Mouse (Mus musculus): ENCODE data around the gene Ly6g5c. TPM values are rescaled to one million over a fixed set of nuclear protein-coding genes. Genes with fewer than 3 reads are reported as not detected.

Gene Ly6g5c
- polyA plus RNA-seq, 1 experiment from 2014 or later, result not detected

DNA sequence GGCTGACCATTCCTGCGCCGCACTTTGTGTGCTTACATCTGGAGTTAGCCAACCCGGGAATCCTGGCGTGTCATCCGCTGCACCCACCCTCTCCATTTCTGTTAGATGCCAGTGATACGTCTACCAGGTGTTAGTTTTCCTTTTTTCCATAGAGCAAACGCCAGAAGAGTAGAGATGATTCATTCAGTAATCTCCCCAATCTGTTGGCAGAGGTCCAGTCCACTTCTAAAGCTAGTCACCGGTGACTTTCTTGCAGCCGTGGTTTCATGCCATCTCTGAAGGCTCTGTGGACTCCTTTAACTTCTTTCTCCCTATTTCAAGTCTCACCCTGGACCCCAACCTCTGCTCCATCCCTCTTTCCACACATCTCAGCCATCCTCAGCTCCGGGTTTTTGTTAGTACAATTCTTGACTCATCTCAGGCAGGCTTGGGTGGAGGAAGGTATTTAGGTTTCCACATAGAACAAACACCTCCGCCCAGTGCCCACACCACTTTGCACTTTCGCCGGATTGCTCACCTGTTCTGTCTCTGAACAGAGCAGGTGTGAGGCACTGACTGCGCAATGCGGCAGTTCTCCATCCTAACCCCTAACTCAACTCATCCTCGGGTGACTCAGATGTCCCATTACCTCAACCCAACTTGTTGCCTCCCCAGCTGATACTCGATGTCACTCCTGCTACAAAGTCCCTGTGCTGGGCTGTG is 39.7 kb upstream of the Ly6g5c start:
- Histone ChIP-seq H3K27ac (replicated peaks) (no peak overlapping the region), H3K4me3 (no peak overlapping the region), H3K27me3 (peaks cover 47% of the 10 kb centered on the region), H3K4me2 (no peak overlapping the region), H3K9me3 (no peaks in the 10 kb centered on the region), H3K36me3 (peaks cover 3% of the 10 kb centered on the region; the same call in 1 of the 2 replicates), H3K4me1 (replicated peaks) (peaks cover 17% of the 10 kb centered on the region), H3K9ac (no peak overlapping the region)
- no peak for ATAC-seq (ENCODE audit: low read depth)
- WGBS, result 87% methylated on average over 17 of the region's 17 CpGs

DNA sequence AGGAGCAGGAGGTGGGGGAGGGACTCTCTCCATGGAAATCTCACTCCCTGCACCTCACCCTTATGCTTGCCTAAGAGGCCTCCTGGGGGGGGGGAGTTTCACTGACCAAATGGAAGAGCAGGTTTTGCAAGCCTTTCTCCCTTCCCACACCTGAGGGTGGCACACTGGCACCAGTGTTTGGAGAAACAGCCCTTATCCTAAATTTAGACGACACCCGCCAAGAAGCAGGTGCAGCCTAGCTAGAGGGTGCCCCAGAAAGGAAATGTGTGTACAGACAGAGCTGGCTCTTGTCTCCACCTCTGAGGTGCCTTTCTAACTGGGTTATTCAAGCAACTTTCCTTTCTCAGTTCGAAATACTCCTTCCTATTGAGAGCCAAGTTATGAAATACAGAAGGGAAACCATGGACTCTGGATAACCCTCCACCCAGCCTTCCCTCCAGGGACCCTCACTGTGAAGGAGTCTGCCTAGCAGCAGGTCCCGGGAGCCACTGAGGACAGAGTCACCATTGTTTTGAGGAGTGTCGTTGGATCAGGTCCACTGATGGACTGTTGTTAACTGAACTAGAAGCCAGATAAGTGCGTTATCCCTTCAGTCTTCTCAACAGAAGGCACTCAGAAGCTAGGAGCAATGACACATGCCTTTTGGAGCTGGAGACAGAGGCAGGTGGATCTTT is 37.4 kb upstream of the Ly6g5c start:
- Histone ChIP-seq H3K4me1 (replicated peaks) (0 out of 2 replicates have a peak, but pooled peaks cover 4% of the 10 kb centered on the region), H3K27me3 (peaks cover 24% of the 10 kb centered on the region), H3K36me3 (no peaks in the 10 kb centered on the region), H3K27ac (replicated peaks) (no peak overlapping the region), H3K4me3 (no peak overlapping the region), H3K4me2 (no peak overlapping the region), H3K9ac (no peak overlapping the region), H3K9me3 (no peaks in the 10 kb centered on the region)
- WGBS, result 67% methylated on average over 6 of the region's 6 CpGs
- no peak for ATAC-seq (ENCODE audit: low read depth)

GRCm38 (mm10) chr17:35071454-35071853 is 36.6 kb upstream of the Ly6g5c start:
- Histone ChIP-seq H3K4me3 (no peak overlapping the region), H3K9ac (no peak overlapping the region), H3K36me3 (no peaks in the 10 kb centered on the region), H3K4me2 (no peak overlapping the region), H3K27me3 (peaks cover 17% of the 10 kb centered on the region), H3K4me1 (replicated peaks) (0 out of 2 replicates have a peak, but pooled peaks cover 3% of the 10 kb centered on the region), H3K27ac (replicated peaks) (no peak overlapping the region), H3K9me3 (no peaks in the 10 kb centered on the region)
- WGBS, result 78% methylated on average over 9 of the region's 9 CpGs
- ATAC-seq (ENCODE audit: low read depth), result no peak

DNA sequence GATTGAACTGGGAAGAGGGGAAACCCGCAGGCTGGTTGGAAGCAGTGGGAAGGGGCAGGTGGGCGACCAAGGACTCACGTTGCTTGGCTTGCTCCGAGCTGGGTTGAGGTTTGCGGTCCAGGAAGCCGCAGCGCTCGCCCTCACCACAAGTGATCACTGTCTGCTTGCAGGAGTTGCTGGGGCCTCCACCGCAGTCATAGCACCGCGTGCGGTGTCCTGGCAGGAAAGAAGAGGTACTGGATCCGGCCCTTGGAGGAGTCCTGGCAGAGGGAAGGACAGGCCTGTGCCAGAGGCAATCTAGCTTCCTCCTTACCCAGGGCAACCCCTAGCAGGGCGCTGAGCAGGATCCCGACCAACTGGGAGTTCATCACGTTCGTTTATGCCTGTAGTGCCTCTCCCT is 34.0 kb upstream of the Ly6g5c start:
- Histone ChIP-seq H3K4me3 (no peak overlapping the region), H3K9ac (no peak overlapping the region), H3K27me3 (no peaks in the 10 kb centered on the region), H3K4me1 (replicated peaks) (peaks cover 22% of the 10 kb centered on the region), H3K27ac (replicated peaks) (no peak overlapping the region), H3K36me3 (no peaks in the 10 kb centered on the region), H3K9me3 (no peaks in the 10 kb centered on the region), H3K4me2 (no peak overlapping the region)
- no peak for ATAC-seq (ENCODE audit: low read depth)
- 42% methylated on average over 17 of the region's 17 CpGs for WGBS

GRCm38 (mm10) chr17:35076507-35077176 is 31.4 kb upstream of the Ly6g5c start, which contains the start of gene Ly6g6e:
Ly6g6e (plus strand) TSS chr17:35076902.
- 26% methylated on average over 10 of the region's 10 CpGs for WGBS
- no peak for ATAC-seq (ENCODE audit: low read depth)
- peak within 1 kb of the TSS; percentile 47 for H3K4me2 ChIP-seq
- H3K9ac ChIP-seq, result peak within 1 kb of the TSS; percentile 59
- peak within 1 kb of the TSS; percentile 15 for H3K4me3 ChIP-seq
- H3K9me3 ChIP-seq, result no peaks in the 10 kb centered on the region
- H3K36me3 ChIP-seq, result no peaks in the 10 kb centered on the region
- no peak within 1 kb of the TSS for H3K27ac ChIP-seq (replicated peaks)
- H3K4me1 ChIP-seq (replicated peaks), result peaks cover 18% of the 10 kb centered on the region
- no peaks in the 10 kb centered on the region for H3K27me3 ChIP-seq

DNA sequence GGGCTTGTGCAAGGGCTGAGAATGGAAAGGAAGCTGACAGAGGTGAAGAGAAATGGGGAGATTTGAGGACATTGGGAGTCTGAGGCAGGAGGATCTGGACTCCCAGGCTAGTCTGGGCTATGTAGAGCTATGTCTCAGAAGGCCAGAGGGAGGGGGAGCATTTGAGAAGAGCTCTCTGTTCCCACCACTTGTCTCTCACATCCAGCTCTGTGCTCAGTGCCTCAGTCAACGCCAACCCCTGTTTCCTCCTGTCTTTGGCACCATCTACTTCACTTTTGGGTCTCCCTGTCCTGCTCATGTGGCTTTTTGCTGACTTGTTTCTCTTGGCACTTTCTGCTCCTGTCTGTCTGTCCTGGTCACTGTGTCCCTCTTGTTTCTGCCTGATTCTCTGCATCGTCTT is 30.8 kb upstream of the Ly6g5c start:
- WGBS, result 22% methylated on average over 2 of the region's 2 CpGs
- no peak for ATAC-seq (ENCODE audit: low read depth)

GRCm38 (mm10) chr17:35077786-35078233 is 30.3 kb upstream of the Ly6g5c start, which contains the start of gene Ly6g6d:
Ly6g6d (minus strand) TSS chr17:35078065.
- H3K27ac ChIP-seq (replicated peaks), result no peak within 1 kb of the TSS
- peak within 1 kb of the TSS; percentile 59 for H3K9ac ChIP-seq
- peak within 1 kb of the TSS; percentile 15 for H3K4me3 ChIP-seq
- ATAC-seq (ENCODE audit: low read depth), result peak; percentile 62
- H3K9me3 ChIP-seq, result no peaks in the 10 kb centered on the region
- WGBS, result 11% methylated on average over 14 of the region's 14 CpGs
- peaks cover 18% of the 10 kb centered on the region for H3K4me1 ChIP-seq (replicated peaks)
- H3K27me3 ChIP-seq, result no peaks in the 10 kb centered on the region
- peak within 1 kb of the TSS; percentile 47 for H3K4me2 ChIP-seq
- no peaks in the 10 kb centered on the region for H3K36me3 ChIP-seq

More for the DNA sequence above, 30.8 kb upstream of the Ly6g5c start:
- peak overlapping the region; percentile 59 for H3K9ac ChIP-seq
- peak overlapping the region; percentile 15 for H3K4me3 ChIP-seq
- H3K4me1 ChIP-seq (replicated peaks), result peaks cover 18% of the 10 kb centered on the region
- no peaks in the 10 kb centered on the region for H3K36me3 ChIP-seq
- peak overlapping the region; percentile 47 for H3K4me2 ChIP-seq
- no peaks in the 10 kb centered on the region for H3K9me3 ChIP-seq
- H3K27me3 ChIP-seq, result no peaks in the 10 kb centered on the region
- H3K27ac ChIP-seq (replicated peaks), result no peak overlapping the region

GRCm38 (mm10) chr17:35079778-35080177 is 28.3 kb upstream of the Ly6g5c start:
- no peak for ATAC-seq (ENCODE audit: low read depth)
- WGBS, result 75% methylated on average over 9 of the region's 9 CpGs
- Histone ChIP-seq H3K27me3 (no peaks in the 10 kb centered on the region), H3K9me3 (no peaks in the 10 kb centered on the region), H3K4me1 (replicated peaks) (peaks cover 18% of the 10 kb centered on the region), H3K27ac (replicated peaks) (no peak overlapping the region), H3K36me3 (no peaks in the 10 kb centered on the region), H3K9ac (0 out of 2 replicates have a peak overlapping the region, but pooled peaks have one; percentile 45), H3K4me3 (no peak overlapping the region), H3K4me2 (no peak overlapping the region)

- Histone ChIP-seq H3K4me3 (no peak overlapping the region), H3K9me3 (no peaks in the 10 kb centered on the region), H3K27me3 (no peaks in the 10 kb centered on the region), H3K36me3 (no peaks in the 10 kb centered on the region), H3K27ac (replicated peaks) (no peak overlapping the region), H3K4me2 (no peak overlapping the region), H3K9ac (0 out of 2 replicates have a peak overlapping the region, but pooled peaks have one; percentile 45), H3K4me1 (replicated peaks) (peaks cover 18% of the 10 kb centered on the region)
- no peak for ATAC-seq (ENCODE audit: low read depth)
- whole genome bisulfite sequencing, result 64% methylated on average over 6 of the region's 6 CpGs
Measured at GRCm38 (mm10) chr17:35080248-35080647, 27.8 kb upstream of the Ly6g5c start.

GRCm38 (mm10) chr17:35080710-35081109 is 27.4 kb upstream of the Ly6g5c start:
- ATAC-seq (ENCODE audit: low read depth), result no peak
- 82% methylated on average over 4 of the region's 4 CpGs for WGBS

GRCm38 (mm10) chr17:35082841-35083576 is 25.1 kb upstream of the Ly6g5c start:
- Histone ChIP-seq H3K27me3 (no peaks in the 10 kb centered on the region), H3K4me3 (no peak overlapping the region), H3K27ac (replicated peaks) (no peak overlapping the region), H3K4me2 (no peak overlapping the region), H3K36me3 (no peaks in the 10 kb centered on the region), H3K4me1 (replicated peaks) (peaks cover 4% of the 10 kb centered on the region; the same call in 1 of the 2 replicates), H3K9ac (no peak overlapping the region), H3K9me3 (no peaks in the 10 kb centered on the region)
- 82% methylated on average over 16 of the region's 16 CpGs for WGBS
- no peak for ATAC-seq (ENCODE audit: low read depth)

More at GRCm38 (mm10) chr17:35080710-35081109, 27.4 kb upstream of the Ly6g5c start:
- H3K27me3 ChIP-seq, result no peaks in the 10 kb centered on the region
- H3K9me3 ChIP-seq, result no peaks in the 10 kb centered on the region
- no peak overlapping the region for H3K4me2 ChIP-seq
- H3K9ac ChIP-seq, result 0 out of 2 replicates have a peak overlapping the region, but pooled peaks have one; percentile 8
- no peak overlapping the region for H3K4me3 ChIP-seq
- H3K27ac ChIP-seq (replicated peaks), result no peak overlapping the region
- H3K36me3 ChIP-seq, result no peaks in the 10 kb centered on the region
- peaks cover 18% of the 10 kb centered on the region for H3K4me1 ChIP-seq (replicated peaks)

All from neural tube, embryonic 13.5 days (tissue).